Mouse (Mus musculus): ENCODE measurements around the gene Lrrc26. TPM values are rescaled to one million over a fixed set of nuclear protein-coding genes. Genes with fewer than 3 reads are reported as not detected.
"Not testable (repeated sequence)": the region's sequence is repeated elsewhere in the genome, so short reads cannot be mapped to it uniquely, and the experiment has no call there.

Gene Lrrc26
- polyA plus RNA-seq, 1 experiment from 2014 or later: 0.30 TPM

GRCm38 (mm10) chr2:25252331-25252730, 37.4 kb upstream of the Lrrc26 start:
- 92% methylated on average over 1 of the region's 1 CpGs for WGBS
- ATAC-seq (ENCODE audit: low FRiP score, low TSS enrichment) (no peak), DNase-seq (no peak)
- Histone ChIP-seq H3K9me3 (ENCODE audit: control insufficient read depth, low read length) (no peaks in the 10 kb centered on the region), H3K4me3 (replicated peaks; ENCODE audit: low read depth, low read length) (no peak overlapping the region), H3K27ac (replicated peaks; ENCODE audit: low read depth, low read length) (no peak overlapping the region), H3K4me2 (ENCODE audit: low read length) (no peak overlapping the region), H3K27me3 (ENCODE audit: control insufficient read depth, insufficient read depth, low read length) (no peaks in the 10 kb centered on the region), H3K4me1 (ENCODE audit: control insufficient read depth, insufficient read depth, low read length) (peaks cover 13% of the 10 kb centered on the region), H3K9ac (replicated peaks; ENCODE audit: low read length) (no peak overlapping the region), H3K36me3 (ENCODE audit: control insufficient read depth, insufficient read depth, low read length) (peaks cover 48% of the 10 kb centered on the region)

DNA sequence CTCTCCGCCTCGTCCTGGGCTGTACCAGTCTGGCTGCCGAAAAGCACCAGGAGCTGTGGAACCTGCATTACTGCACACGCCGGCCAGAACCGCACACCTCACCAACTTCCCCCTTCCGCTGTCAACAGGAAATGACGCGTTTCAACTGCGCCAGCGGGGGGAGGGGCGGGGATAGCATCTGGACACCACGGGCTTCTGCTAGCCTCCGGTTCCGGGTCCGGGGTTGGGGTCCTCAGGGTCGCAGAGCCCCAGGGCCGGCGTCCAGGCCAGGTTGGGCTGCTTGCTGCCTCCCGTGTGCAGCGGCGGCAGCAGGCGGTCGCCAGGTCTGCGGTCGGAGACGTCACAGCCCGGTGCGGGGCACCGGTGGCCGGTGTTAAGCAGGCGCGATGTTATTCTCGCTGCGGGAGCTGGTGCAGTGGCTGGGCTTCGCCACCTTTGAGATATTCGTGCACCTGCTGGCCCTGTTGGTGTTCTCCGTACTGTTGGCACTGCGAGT, 34.4 kb upstream of the Lrrc26 start, which contains the start of gene Tmem203:
Gene Tmem203 (plus strand): TSS at position 156 of the 496 bp plus-strand sequence.
- WGBS: under 1% methylated on average over 38 of the region's 39 CpGs
- peaks cover 13% of the 10 kb centered on the region for H3K4me1 ChIP-seq (ENCODE audit: control insufficient read depth, insufficient read depth, low read length)
- peak within 1 kb of the TSS; percentile 80 for H3K27ac ChIP-seq (replicated peaks; ENCODE audit: low read depth, low read length)
- peak within 1 kb of the TSS; percentile 84 for H3K9ac ChIP-seq (replicated peaks; ENCODE audit: low read length)
- DNase-seq (peak; percentile 96), ATAC-seq (ENCODE audit: low FRiP score, low TSS enrichment) (peak; percentile 93)
- H3K27me3 ChIP-seq (ENCODE audit: control insufficient read depth, insufficient read depth, low read length): no peaks in the 10 kb centered on the region
- H3K9me3 ChIP-seq (ENCODE audit: control insufficient read depth, low read length): no peaks in the 10 kb centered on the region
- H3K4me2 ChIP-seq (ENCODE audit: low read length): peak within 1 kb of the TSS; percentile 98
- H3K4me3 ChIP-seq (replicated peaks; ENCODE audit: low read depth, low read length): peak within 1 kb of the TSS; percentile 92
- peaks cover 22% of the 10 kb centered on the region for H3K36me3 ChIP-seq (ENCODE audit: control insufficient read depth, insufficient read depth, low read length)

DNA sequence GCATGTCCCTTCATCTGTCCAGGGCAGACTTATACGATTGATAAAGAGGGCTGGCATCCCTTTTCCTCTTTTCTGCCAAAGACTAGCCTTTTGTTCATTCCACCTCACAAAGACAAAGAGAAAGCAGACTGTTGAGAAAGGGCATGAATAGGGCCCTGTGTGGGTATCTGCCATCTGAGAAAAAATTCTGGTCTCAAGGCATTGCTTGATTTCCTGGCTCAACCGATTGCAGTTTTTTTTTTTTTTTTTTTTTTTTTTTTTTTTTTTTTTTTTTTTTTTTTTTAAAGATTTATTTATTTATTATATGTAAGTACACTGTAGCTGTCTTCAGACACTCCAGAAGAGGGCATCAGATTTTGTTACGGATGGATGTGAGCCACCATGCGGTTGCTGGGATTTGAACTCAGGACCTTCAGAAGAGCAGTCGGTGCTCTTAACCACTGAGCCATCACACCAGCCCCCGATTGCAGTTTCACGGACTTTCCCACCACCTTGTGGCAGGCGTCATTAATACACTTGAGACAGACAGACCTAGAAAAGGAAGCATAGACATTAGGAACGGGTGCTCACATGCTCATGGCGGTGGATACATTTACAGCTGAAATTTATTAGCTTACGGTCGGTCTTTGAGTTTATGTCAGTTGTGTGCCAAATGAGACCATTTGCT, 33.1 kb upstream of the Lrrc26 start:
- Histone ChIP-seq H3K4me1 (ENCODE audit: control insufficient read depth, insufficient read depth, low read length) (peaks cover 13% of the 10 kb centered on the region), H3K9ac (replicated peaks; ENCODE audit: low read length) (peak overlapping the region; percentile 84; the same call in 1 of the 2 replicates), H3K4me2 (ENCODE audit: low read length) (peak overlapping the region; percentile 98), H3K4me3 (replicated peaks; ENCODE audit: low read depth, low read length) (peak overlapping the region; percentile 92)
- ATAC-seq (ENCODE audit: low FRiP score, low TSS enrichment); H3K9me3 ChIP-seq (ENCODE audit: control insufficient read depth, low read length); H3K36me3 ChIP-seq (ENCODE audit: control insufficient read depth, insufficient read depth, low read length); DNase-seq; H3K27me3 ChIP-seq (ENCODE audit: control insufficient read depth, insufficient read depth, low read length); H3K27ac ChIP-seq (replicated peaks; ENCODE audit: low read depth, low read length): not testable (repeated sequence)
- 68% methylated on average over 10 of the region's 12 CpGs for WGBS

- not testable (repeated sequence) for H3K9me3 ChIP-seq (ENCODE audit: control insufficient read depth, low read length); ATAC-seq (ENCODE audit: low FRiP score, low TSS enrichment); H3K9ac ChIP-seq (replicated peaks; ENCODE audit: low read length); H3K36me3 ChIP-seq (ENCODE audit: control insufficient read depth, insufficient read depth, low read length); H3K4me3 ChIP-seq (replicated peaks; ENCODE audit: low read depth, low read length); H3K4me2 ChIP-seq (ENCODE audit: low read length); DNase-seq; H3K27me3 ChIP-seq (ENCODE audit: control insufficient read depth, insufficient read depth, low read length); H3K27ac ChIP-seq (replicated peaks; ENCODE audit: low read depth, low read length)
- peaks cover 13% of the 10 kb centered on the region for H3K4me1 ChIP-seq (ENCODE audit: control insufficient read depth, insufficient read depth, low read length)
- WGBS: 92% methylated on average over 5 of the region's 5 CpGs
These were observed 32.5 kb upstream of the Lrrc26 start for GRCm38 (mm10) chr2:25257250-25257649.

DNA sequence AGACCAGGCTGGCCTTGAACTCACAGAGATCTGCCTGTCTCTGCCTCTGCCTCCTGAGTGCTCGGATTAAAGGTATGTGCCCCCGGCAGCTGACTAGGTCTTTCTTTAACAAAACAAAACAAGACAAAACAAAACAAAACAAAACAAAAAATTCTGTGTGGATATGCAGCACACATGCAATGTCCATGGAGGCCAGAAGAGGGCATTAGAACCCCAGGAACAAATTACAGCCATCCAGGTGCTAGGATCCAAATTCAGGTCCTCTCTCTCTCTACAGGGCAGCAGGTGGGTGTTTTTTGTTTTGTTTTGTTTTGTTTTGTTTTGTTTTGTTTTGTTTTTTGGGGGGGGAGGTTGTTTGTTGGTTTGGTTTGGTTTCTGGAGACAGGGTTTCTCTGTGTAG, 30.8 kb upstream of the Lrrc26 start:
- Histone ChIP-seq H3K36me3 (ENCODE audit: control insufficient read depth, insufficient read depth, low read length) (no peaks in the 10 kb centered on the region), H3K27ac (replicated peaks; ENCODE audit: low read depth, low read length) (no peak overlapping the region), H3K9me3 (ENCODE audit: control insufficient read depth, low read length) (no peaks in the 10 kb centered on the region), H3K27me3 (ENCODE audit: control insufficient read depth, insufficient read depth, low read length) (peaks cover 3% of the 10 kb centered on the region), H3K4me2 (ENCODE audit: low read length) (no peak overlapping the region), H3K4me1 (ENCODE audit: control insufficient read depth, insufficient read depth, low read length) (peaks cover 22% of the 10 kb centered on the region), H3K9ac (replicated peaks; ENCODE audit: low read length) (no peak overlapping the region), H3K4me3 (replicated peaks; ENCODE audit: low read depth, low read length) (no peak overlapping the region)
- 55% methylated on average over 2 of the region's 2 CpGs for WGBS
- no peak for ATAC-seq (ENCODE audit: low FRiP score, low TSS enrichment)
- DNase-seq: no peak

DNA sequence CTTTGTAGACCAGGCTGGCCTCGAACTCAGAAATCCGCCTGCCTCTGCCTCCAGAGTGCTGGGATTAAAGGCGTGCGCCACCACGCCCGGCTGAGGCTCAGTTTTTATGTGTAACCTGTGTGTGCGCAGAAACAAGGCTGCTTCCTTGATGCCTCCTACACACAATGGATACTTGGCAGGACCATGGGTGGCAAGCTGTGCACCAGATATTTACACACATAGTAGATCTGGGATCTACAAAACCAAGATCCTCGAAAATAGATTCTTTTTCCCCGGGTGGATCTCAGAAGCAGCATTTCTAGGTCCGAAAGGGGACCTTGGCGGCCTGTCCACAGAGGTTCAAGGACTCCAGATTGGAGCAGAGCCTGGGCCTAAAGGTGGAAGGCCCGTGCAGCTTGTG, 27.8 kb upstream of the Lrrc26 start:
- 46% methylated on average over 11 of the region's 12 CpGs for WGBS
- Histone ChIP-seq H3K9ac (replicated peaks; ENCODE audit: low read length) (peak overlapping the region; percentile 54; the same call in 1 of the 2 replicates), H3K4me3 (replicated peaks; ENCODE audit: low read depth, low read length) (peak overlapping the region; percentile 80), H3K27me3 (ENCODE audit: control insufficient read depth, insufficient read depth, low read length) (peaks cover 9% of the 10 kb centered on the region), H3K4me1 (ENCODE audit: control insufficient read depth, insufficient read depth, low read length) (peaks cover 38% of the 10 kb centered on the region), H3K36me3 (ENCODE audit: control insufficient read depth, insufficient read depth, low read length) (no peaks in the 10 kb centered on the region), H3K27ac (replicated peaks; ENCODE audit: low read depth, low read length) (peak overlapping the region; percentile 62), H3K9me3 (ENCODE audit: control insufficient read depth, low read length) (no peaks in the 10 kb centered on the region), H3K4me2 (ENCODE audit: low read length) (peak overlapping the region; percentile 100)
- DNase-seq (no peak), ATAC-seq (ENCODE audit: low FRiP score, low TSS enrichment) (no peak)

DNA sequence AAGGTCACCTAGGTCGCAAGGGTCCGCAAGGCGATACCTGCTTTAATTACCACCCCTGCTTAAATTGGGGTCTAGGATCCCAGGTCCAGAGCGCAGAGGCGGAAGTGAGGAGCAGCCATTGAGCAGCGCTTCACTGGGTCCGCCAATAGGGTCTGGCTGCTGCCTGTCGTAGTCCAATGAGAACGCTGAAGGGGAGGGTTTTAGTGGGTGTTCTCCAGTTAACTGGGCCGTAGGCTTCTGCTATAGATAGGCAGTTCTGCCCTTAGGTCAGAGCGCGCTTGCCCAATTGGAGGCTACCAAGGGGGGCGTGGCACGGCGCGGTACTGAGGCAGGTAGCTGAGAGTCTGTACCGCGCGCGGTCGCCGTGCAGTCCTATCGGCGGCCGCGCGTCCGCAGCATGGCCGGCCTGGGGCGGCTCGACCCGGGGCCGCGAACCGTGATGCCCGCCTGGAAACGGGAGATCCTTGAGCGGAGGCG, 27.4 kb upstream of the Lrrc26 start, which contains the start of gene Tprn:
Gene Tprn (plus strand): TSS at position 328 of the 477 bp plus-strand sequence.
- Histone ChIP-seq H3K36me3 (ENCODE audit: control insufficient read depth, insufficient read depth, low read length) (no peaks in the 10 kb centered on the region), H3K9ac (replicated peaks; ENCODE audit: low read length) (peak within 1 kb of the TSS; percentile 68), H3K4me3 (replicated peaks; ENCODE audit: low read depth, low read length) (peak within 1 kb of the TSS; percentile 80), H3K4me2 (ENCODE audit: low read length) (peak within 1 kb of the TSS; percentile 100), H3K4me1 (ENCODE audit: control insufficient read depth, insufficient read depth, low read length) (peaks cover 43% of the 10 kb centered on the region), H3K27ac (replicated peaks; ENCODE audit: low read depth, low read length) (peak within 1 kb of the TSS; percentile 74), H3K9me3 (ENCODE audit: control insufficient read depth, low read length) (no peaks in the 10 kb centered on the region), H3K27me3 (ENCODE audit: control insufficient read depth, insufficient read depth, low read length) (peaks cover 9% of the 10 kb centered on the region)
- DNase-seq (peak; percentile 97), ATAC-seq (ENCODE audit: low FRiP score, low TSS enrichment) (peak; percentile 97)
- WGBS: under 1% methylated on average over 39 of the region's 39 CpGs

- DNase-seq (peak; percentile 71), ATAC-seq (ENCODE audit: low FRiP score, low TSS enrichment) (peak; percentile 21)
- Histone ChIP-seq H3K4me3 (replicated peaks; ENCODE audit: low read depth, low read length) (peak overlapping the region; percentile 80), H3K4me1 (ENCODE audit: control insufficient read depth, insufficient read depth, low read length) (peaks cover 47% of the 10 kb centered on the region), H3K4me2 (ENCODE audit: low read length) (peak overlapping the region; percentile 100), H3K27me3 (ENCODE audit: control insufficient read depth, insufficient read depth, low read length) (peaks cover 9% of the 10 kb centered on the region), H3K9me3 (ENCODE audit: control insufficient read depth, low read length) (no peaks in the 10 kb centered on the region), H3K9ac (replicated peaks; ENCODE audit: low read length) (peak overlapping the region; percentile 68), H3K27ac (replicated peaks; ENCODE audit: low read depth, low read length) (peak overlapping the region; percentile 74), H3K36me3 (ENCODE audit: control insufficient read depth, insufficient read depth, low read length) (no peaks in the 10 kb centered on the region)
- WGBS: under 1% methylated on average over 82 of the region's 82 CpGs
These were observed 26.7 kb upstream of the Lrrc26 start for GRCm38 (mm10) chr2:25262795-25263622.

All from midbrain, embryonic 14.5 days (tissue).